Mouse (Mus musculus) mouse trophoblast stem cell (cell line): ENCODE measurements around the gene Nlk.

ENCODE experiments used
- in situ Hi-C, 2 experiments: fragments of 300-500 bp; cut with MseI, MboI; formaldehyde crosslinking; loops; 2 replicates in 1 of 2; 3 replicates in 1 of 2; pipeline ENCODE4 v1.15.1; 2025

Gene Nlk

GRCm38 (mm10) chr11:78696777-78697752 lies at the start of gene Nlk:
Gene Nlk, minus strand, starts transcription at chr11:78697373.
- in situ Hi-C loops: no loop called here

GRCm38 (mm10) chr11:78746264-78746663 lies 49.1 kb upstream of the Nlk start:
- in situ Hi-C loops: no loop called here

GRCm38 (mm10) chr11:78745475-78745874 lies 48.3 kb upstream of the Nlk start:
- in situ Hi-C loops: no loop called here

- in situ Hi-C loops: no loop called here
Observed at GRCm38 (mm10) chr11:78742461-78742860, 45.3 kb upstream of the Nlk start.

GRCm38 (mm10) chr11:78741958-78742357 lies 44.8 kb upstream of the Nlk start:
- in situ Hi-C loops: no loop called here

- in situ Hi-C loops: no loop called here
Observed at GRCm38 (mm10) chr11:78739361-78739760, 42.2 kb upstream of the Nlk start.

- in situ Hi-C loops: no loop called here
Observed at GRCm38 (mm10) chr11:78736877-78737408, 39.8 kb upstream of the Nlk start.

- in situ Hi-C loops: no loop called here
Observed at GRCm38 (mm10) chr11:78735168-78735567, 38.0 kb upstream of the Nlk start.

GRCm38 (mm10) chr11:78732619-78733018 lies 35.4 kb upstream of the Nlk start:
- in situ Hi-C loops: no loop called here

GRCm38 (mm10) chr11:78730902-78731301 lies 33.7 kb upstream of the Nlk start:
- in situ Hi-C loops: no loop called here

- in situ Hi-C loops: no loop called here
Observed at GRCm38 (mm10) chr11:78728041-78728440, 30.9 kb upstream of the Nlk start.

- in situ Hi-C loops: no loop called here
Observed at GRCm38 (mm10) chr11:78726366-78726765, 29.2 kb upstream of the Nlk start.

- in situ Hi-C loops: no loop called here
Observed at GRCm38 (mm10) chr11:78724792-78725191, 27.6 kb upstream of the Nlk start.

- in situ Hi-C loops: no loop called here
Observed at GRCm38 (mm10) chr11:78721419-78721818, 24.2 kb upstream of the Nlk start.

GRCm38 (mm10) chr11:78717655-78718054 lies 20.5 kb upstream of the Nlk start:
- in situ Hi-C loops: no loop called here

GRCm38 (mm10) chr11:78708642-78709041 lies 11.5 kb upstream of the Nlk start:
- in situ Hi-C loops: no loop called here

- in situ Hi-C loops: no loop called here
Observed at GRCm38 (mm10) chr11:78706026-78706425, 8.9 kb upstream of the Nlk start.

- in situ Hi-C loops: no loop called here
Observed at GRCm38 (mm10) chr11:78703085-78703484, 5.9 kb upstream of the Nlk start.

- in situ Hi-C loops: no loop called here
Observed at GRCm38 (mm10) chr11:78702319-78702718, 5.1 kb upstream of the Nlk start.

GRCm38 (mm10) chr11:78697753-78698171 lies 589 bp upstream of the Nlk start:
- in situ Hi-C loops: no loop called here

GRCm38 (mm10) chr11:78694249-78694648 lies 2.9 kb downstream of the Nlk start:
- in situ Hi-C loops: no loop called here

- in situ Hi-C loops: no loop called here
Observed at GRCm38 (mm10) chr11:78693307-78693706, 3.9 kb downstream of the Nlk start.

- in situ Hi-C loops: no loop called here
Observed at GRCm38 (mm10) chr11:78691201-78691600, 6.0 kb downstream of the Nlk start.
